Mouse (Mus musculus) heart, adult 2 months (tissue): Measurements from ENCODE around the gene Vps13c. TPM values are rescaled to one million over a fixed set of nuclear protein-coding genes. Genes with fewer than 3 reads are reported as not detected.

Experiments
- DNase-seq, 2 experiments: peaks; one replicate each; pipeline ENCODE4 v3.0.0; 2021
- H3K27ac ChIP-seq: fragments of 200-600 bp; 2 replicates; pipeline ENCODE4 v1.8.1; 2022
- H3K27me3 ChIP-seq: fragments of 200-500 bp; 2 replicates; pipeline ENCODE4 v1.6.1; 2012; ENCODE audit warnings: mild to moderate bottlenecking, low read length, inconsistent platforms, mixed read lengths; ENCODE audit not compliant: control insufficient read depth, insufficient read depth
- H3K36me3 ChIP-seq: fragments of 200-500 bp; 2 replicates; pipeline ENCODE4 v1.6.1; 2012; ENCODE audit warnings: low read length, inconsistent platforms; ENCODE audit not compliant: control insufficient read depth, insufficient read depth
- H3K4me1 ChIP-seq: fragments of 200-500 bp; 2 replicates; pipeline ENCODE4 v1.6.1; 2011; ENCODE audit warnings: low read length; ENCODE audit not compliant: control insufficient read depth, insufficient read depth
- H3K4me3 ChIP-seq: fragments of 200-600 bp; 2 replicates; pipeline ENCODE4 v1.8.1; 2022
- H3K79me2 ChIP-seq: fragments of 200-500 bp; replicated peaks from 2 replicates; pipeline ENCODE4 v1.6.1; 2012; ENCODE audit warnings: mild to moderate bottlenecking, inconsistent platforms, low read length, moderate library complexity, mixed read lengths; ENCODE audit not compliant: control insufficient read depth, insufficient read depth
- H3K9ac ChIP-seq: fragments of 200-500 bp; 2 replicates; pipeline ENCODE4 v1.6.1; 2012; ENCODE audit warnings: low read depth, mild to moderate bottlenecking, control low read depth, inconsistent platforms, low read length, mixed read lengths
- CTCF ChIP-seq: fragments of 200-600 bp; IDR thresholded peaks from 2 replicates; pipeline ENCODE4 v1.8.1; 2022; ENCODE audit warnings: antibody characterized with exemption, mild to moderate bottlenecking, moderate library complexity
- EP300 ChIP-seq: fragments of 200-500 bp; IDR thresholded peaks from 2 replicates; pipeline ENCODE4 v1.6.1; 2011; ENCODE audit warnings: low read depth, low read length, control low read depth; ENCODE audit not compliant: insufficient read depth
- POLR2A ChIP-seq: fragments of 200-500 bp; IDR thresholded peaks from 2 replicates; pipeline ENCODE4 v1.6.1; 2011; ENCODE audit warnings: mild to moderate bottlenecking, low read depth, low read length, control low read depth; ENCODE audit not compliant: insufficient read depth
- WGBS: fragments of 180-500 bp; shearing (Covaris S2); methylation state at CpG from one replicate; pipeline ENCODE4 v1.1.7; 2018; 5-methylcytosine and 5-hydroxymethylcytosine counted together
- intact Hi-C: fragments of 180-260 bp; cut with DNase I; formaldehyde crosslinking; loops from one replicate; pipeline ENCODE4 v1.15.1; 2025
- polyA plus RNA-seq: library from polyadenylated mRNA; depleted of rRNA; stranded (reverse); fragments of >200 nt; gene quantifications from 2 replicates; pipeline ENCODE4 v1.2.3, GENCODE M21; 2012
- total RNA-seq, 2 experiments: library from RNA; stranded (reverse); gene quantifications; 2 replicates each; pipeline ENCODE4 v1.2.3; 2021

Vps13c gene
- total and polyA plus RNA-seq, 3 experiments: 6.5 to 51.1 (median 41.1) TPM

GRCm38 (mm10) chr9:67828182-67828581, 12.0 kb upstream of the Vps13c start:
- 8% methylated on average over 3 of the region's 3 CpGs for WGBS
- TF ChIP-seq POLR2A (no peak), EP300 (0 out of 2 replicates have a peak, but pooled peaks have one; percentile 38), CTCF (peak; percentile 91)
- Histone ChIP-seq H3K36me3 (no peaks in the 10 kb centered on the region), H3K4me3 (no peak overlapping the region), H3K27ac (no peak overlapping the region), H3K9ac (no peak overlapping the region), H3K79me2 (no peaks in the 10 kb centered on the region), H3K27me3 (peaks cover 5% of the 10 kb centered on the region), H3K4me1 (peaks cover 3% of the 10 kb centered on the region)
- intact Hi-C loops: loop anchor here (1.0 to 2.0 kb wide), 3 partner anchors 23 to 143 kb away; no protein-coding TSS in a partner anchor
- peak; percentile 39 to 59 for DNase-seq

GRCm38 (mm10) chr9:67830411-67831358, 9.5 kb upstream of the Vps13c start:
- Histone ChIP-seq H3K36me3 (no peaks in the 10 kb centered on the region), H3K4me1 (peaks cover 3% of the 10 kb centered on the region), H3K4me3 (peak overlapping the region; percentile 46), H3K27ac (no peak overlapping the region), H3K27me3 (peaks cover 5% of the 10 kb centered on the region), H3K9ac (peak overlapping the region; percentile 62), H3K79me2 (no peaks in the 10 kb centered on the region)
- DNase-seq: peak; percentile 52 to 66
- TF ChIP-seq POLR2A (no peak), EP300 (no peak)
- 3% methylated on average over 82 of the region's 84 CpGs for WGBS
- intact Hi-C loops: no loop called here

- intact Hi-C loops: no loop called here
- H3K79me2 ChIP-seq: no peaks in the 10 kb centered on the region
Observed at GRCm38 (mm10) chr9:67831359-67832045, 8.7 kb upstream of the Vps13c start.

GRCm38 (mm10) chr9:67832046-67832605, 8.1 kb upstream of the Vps13c start, which contains the start of gene C2cd4a:
C2cd4a (minus strand) TSS chr9:67832330.
- Histone ChIP-seq H3K27me3 (peaks cover 5% of the 10 kb centered on the region), H3K4me3 (peak within 1 kb of the TSS; percentile 46), H3K27ac (no peak within 1 kb of the TSS), H3K36me3 (no peaks in the 10 kb centered on the region), H3K4me1 (peaks cover 3% of the 10 kb centered on the region), H3K9ac (peak within 1 kb of the TSS; percentile 49), H3K79me2 (no peaks in the 10 kb centered on the region)
- no peak for DNase-seq
- intact Hi-C loops: no loop called here
- WGBS: 6% methylated on average over 20 of the region's 20 CpGs
- no peak for TF ChIP-seq CTCF
- TF ChIP-seq POLR2A: no peak
- TF ChIP-seq EP300: no peak

More at GRCm38 (mm10) chr9:67831359-67832045, 8.7 kb upstream of the Vps13c start:
- DNase-seq: no peak
- Histone ChIP-seq H3K4me3 (peak overlapping the region; percentile 46), H3K27me3 (peaks cover 5% of the 10 kb centered on the region), H3K4me1 (peaks cover 3% of the 10 kb centered on the region), H3K27ac (no peak overlapping the region), H3K36me3 (no peaks in the 10 kb centered on the region), H3K9ac (peak overlapping the region; percentile 49)
- 2% methylated on average over 57 of the region's 57 CpGs for WGBS
- TF ChIP-seq CTCF: no peak
- no peak for TF ChIP-seq POLR2A
- TF ChIP-seq EP300: no peak

- H3K9ac ChIP-seq: no peak overlapping the region
- intact Hi-C loops: no loop called here
- no peak for TF ChIP-seq CTCF
- no peak for TF ChIP-seq POLR2A
- TF ChIP-seq EP300: no peak
- no peak overlapping the region for H3K27ac ChIP-seq
- H3K27me3 ChIP-seq: peaks cover 5% of the 10 kb centered on the region
- H3K36me3 ChIP-seq: no peaks in the 10 kb centered on the region
- DNase-seq: no peak
- H3K4me1 ChIP-seq: peaks cover 3% of the 10 kb centered on the region
- H3K4me3 ChIP-seq: no peak overlapping the region
- WGBS: 82% methylated on average over 5 of the region's 5 CpGs
- H3K79me2 ChIP-seq: no peaks in the 10 kb centered on the region
Observed at GRCm38 (mm10) chr9:67834535-67834934, 5.7 kb upstream of the Vps13c start.
